Comparison of ENCODE assay signal across 7 mouse cellular contexts in genomic region chr3:69721814-69722186, GRCm38 (mm10). TPM values are rescaled to one million over a fixed set of nuclear protein-coding genes. Genes with fewer than 3 reads are reported as not detected.
DNase-seq lines count a peak whose midpoint lies in the region; ATAC-seq lines count a peak whose summit lies in the region.

Gene Nmd3, plus strand, starts transcription at chr3:69721985.

- peaks cover 15% of the 10 kb centered on the region for H3K4me1 ChIP-seq in intestine, embryonic 14.5 days (replicated peaks; ENCODE audit: control insufficient read depth, insufficient read depth, low read length)

- intact Hi-C loops in left cerebral cortex, postnatal 14 days (cut with DNase I), result loop anchor here (5.0 to 10.0 kb wide), 3 partner anchors 124 to 627 kb away; partner anchors contain the start of genes B3galnt1 and Ppm1l

- 0% methylated on average over 33 of the region's 33 CpGs for WGBS in intestine, embryonic 14.5 days

- no peaks in the 10 kb centered on the region for H3K27me3 ChIP-seq in intestine, embryonic 14.5 days (replicated peaks; ENCODE audit: control insufficient read depth, insufficient read depth, low read length)

- peak within 1 kb of the TSS; percentile 83 for H3K27ac ChIP-seq in intestine, embryonic 14.5 days (ENCODE audit: low read depth)

- peak; percentile 84 to 85 for DNase-seq in adrenal gland, adult 18-20 months (ENCODE audit: low spot score in 2 of 2)
- peak; percentile 99 for DNase-seq in embryo, embryonic 11 days
- peak; percentile 89 for DNase-seq in gastrocnemius, postnatal 25 days
- peak; percentile 98 for DNase-seq in intestine, embryonic 14.5 days (ENCODE audit: low spot score)
- DNase-seq in left cerebral cortex, postnatal 14 days (ENCODE audit: low spot score in 2 of 2), result peak; percentile 89 to 91
- DNase-seq in mesoderm, embryonic 11.5 days (ENCODE audit: low read depth, low spot score), result peak; percentile 98
- peak; percentile 78 to 81 for DNase-seq in right cerebral cortex, postnatal 36 days (ENCODE audit: low spot score in 2 of 2)

- peak within 1 kb of the TSS; percentile 88 for H3K4me2 ChIP-seq in intestine, embryonic 14.5 days (ENCODE audit: low read length)

- H3K4me3 ChIP-seq in intestine, embryonic 14.5 days (ENCODE audit: low read depth, low read length), result peak within 1 kb of the TSS; percentile 90

- peak within 1 kb of the TSS; percentile 96 for H3K9ac ChIP-seq in intestine, embryonic 14.5 days (ENCODE audit: low read length)

- no peaks in the 10 kb centered on the region for H3K9me3 ChIP-seq in intestine, embryonic 14.5 days (ENCODE audit: control insufficient read depth, low read length)

- H3K36me3 ChIP-seq in intestine, embryonic 14.5 days (ENCODE audit: control insufficient read depth, insufficient read depth, low read length), result peaks cover 15% of the 10 kb centered on the region

- peak; percentile 98 for ATAC-seq in intestine, embryonic 14.5 days (replicated peaks; ENCODE audit: low FRiP score, low TSS enrichment, low read depth)

RNA-seq across cellular contexts. Expression of gene Nmd3, which starts in this region (rescaled TPM):
- 100 to 1,000 TPM in 1 of 2 experiments, 10 to 100 TPM in 1; 97.4 to 101 TPM for total RNA-seq in adrenal gland, adult 18-20 months (2021)
- 10 to 100 TPM; 24.2 to 34.7 TPM for total RNA-seq in gastrocnemius, postnatal 25 days (2021)
- 159 and 175 TPM in 2 replicates for polyA plus RNA-seq in intestine, embryonic 14.5 days (2014; fragmentation: Nextera tagmentation; extraction: Ambion mirVana)
- total RNA-seq in left cerebral cortex, postnatal 14 days (2021), result 10 to 100 TPM; 46.4 to 55.9 TPM

Comparison
In these comparisons a context has a peak if more than half of its experiments do, and no peak if none do; other contexts are left out.
1. Peak in every context shown above with its lines: DNase-seq, ATAC-seq, H3K4me3 ChIP-seq and H3K27ac ChIP-seq.